Mouse (Mus musculus) ovary, adult 18-20 months (tissue): Measurements from ENCODE around the gene Pds5a.

ENCODE experiments used
- DNase-seq: peaks from one replicate; pipeline ENCODE4 v3.0.0; 2022; ENCODE audit warnings: low spot score, mixed read lengths

The Pds5a gene

GRCm38 (mm10) chr5:65565486-65565885 is 132.6 kb downstream of the Pds5a start:
- DNase-seq: no peak

- no peak for DNase-seq
These were observed 136.8 kb downstream of the Pds5a start for GRCm38 (mm10) chr5:65561125-65561893.

GRCm38 (mm10) chr5:65557109-65557508 is 141.0 kb downstream of the Pds5a start:
- DNase-seq: no peak
